Mouse (Mus musculus) heart, embryonic 10.5 days (tissue): Measurements from ENCODE around the gene Gpr153. TPM values are rescaled to one million over a fixed set of nuclear protein-coding genes. Genes with fewer than 3 reads are reported as not detected.
A peak's percentile ranks its signal among the peaks of the same experiment; 100 is the strongest.

Experiments used
- DNase-seq: peaks from one replicate; pipeline ENCODE4 v3.0.0-alpha.2; 2017; ENCODE audit warnings: low spot score
- H3K27ac ChIP-seq: fragments of 300-500 bp; sonication (generic); 2 replicates; pipeline ENCODE4 v1.5.1; 2016; ENCODE audit warnings: mild to moderate bottlenecking
- H3K27me3 ChIP-seq: fragments of 300-500 bp; sonication (generic); 2 replicates; pipeline ENCODE4 v1.6.1; 2016; ENCODE audit warnings: mild to moderate bottlenecking; ENCODE audit not compliant: poor library complexity, insufficient read depth, severe bottlenecking
- H3K36me3 ChIP-seq: fragments of 300-500 bp; sonication (generic); 2 replicates; pipeline ENCODE4 v1.6.1; 2016; ENCODE audit warnings: mild to moderate bottlenecking, moderate library complexity
- H3K4me1 ChIP-seq: fragments of 300-500 bp; sonication (generic); 2 replicates; pipeline ENCODE4 v1.6.1; 2016; ENCODE audit warnings: mild to moderate bottlenecking
- H3K4me3 ChIP-seq: fragments of 300-500 bp; sonication (generic); 2 replicates; pipeline ENCODE4 v1.5.1; 2016; ENCODE audit warnings: mild to moderate bottlenecking, moderate library complexity
- H3K9me3 ChIP-seq: fragments of 300-500 bp; sonication (generic); 2 replicates; pipeline ENCODE4 v1.6.1; 2016; ENCODE audit warnings: mild to moderate bottlenecking, moderate library complexity
- WGBS: fragments of 180-500 bp; shearing (Covaris S2); methylation state at CpG from one replicate; pipeline ENCODE4 v1.1.7; 2016; 5-methylcytosine and 5-hydroxymethylcytosine counted together
- polyA plus RNA-seq: library from polyadenylated mRNA; unstranded; fragments of >200 nt; fragmentation: Nextera tagmentation; extraction: Ambion mirVana; gene quantifications from 2 replicates; pipeline ENCODE4 v1.2.1, GENCODE M21; 2016

Gene Gpr153
- polyA plus RNA-seq, 1 experiment from 2014 or later, result 6.3 TPM

DNA sequence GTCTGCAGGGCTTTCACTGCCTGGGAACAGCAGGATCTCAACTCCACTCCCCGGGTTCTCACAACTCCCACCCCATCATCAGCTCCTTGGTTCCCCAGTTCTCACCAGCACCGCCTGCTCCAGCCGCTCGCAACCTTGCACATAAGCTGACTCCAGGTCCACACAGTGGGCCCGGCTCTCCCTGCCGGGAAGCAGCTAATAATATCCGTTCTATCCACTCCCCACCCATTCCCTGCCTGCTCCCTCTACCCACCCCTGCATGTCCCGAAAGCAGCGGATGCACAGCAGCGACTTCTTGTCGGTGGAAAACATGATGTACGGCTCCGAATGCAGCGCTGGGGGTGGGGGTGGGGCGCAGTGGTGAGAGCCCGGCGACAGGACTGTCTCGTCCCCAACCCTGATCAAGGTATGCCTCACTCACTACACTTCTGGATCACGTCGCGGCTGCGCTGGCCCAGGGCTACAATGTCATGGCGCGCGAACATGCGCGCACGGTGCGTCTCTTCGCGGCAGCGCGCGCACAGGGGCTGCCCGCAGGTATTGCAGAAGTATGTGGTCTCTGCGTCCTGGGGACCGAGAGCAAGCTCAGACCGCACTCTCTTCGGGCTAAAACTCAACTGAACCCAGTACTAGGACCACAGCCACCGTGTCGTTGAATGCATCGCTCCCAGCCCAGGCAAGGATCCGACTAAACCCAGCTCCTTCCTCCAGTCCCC, 41.6 kb downstream of the Gpr153 start:
- Histone ChIP-seq H3K9me3 (no peaks in the 10 kb centered on the region), H3K36me3 (peaks cover 10% of the 10 kb centered on the region; the same call in 1 of the 2 replicates), H3K4me3 (peak overlapping the region; percentile 59), H3K27ac (0 out of 2 replicates have a peak overlapping the region, but pooled peaks have one; percentile 44), H3K4me1 (peaks cover 57% of the 10 kb centered on the region), H3K27me3 (peaks cover 79% of the 10 kb centered on the region)
- 2% methylated on average over 43 of the region's 43 CpGs for WGBS
- no peak for DNase-seq

DNA sequence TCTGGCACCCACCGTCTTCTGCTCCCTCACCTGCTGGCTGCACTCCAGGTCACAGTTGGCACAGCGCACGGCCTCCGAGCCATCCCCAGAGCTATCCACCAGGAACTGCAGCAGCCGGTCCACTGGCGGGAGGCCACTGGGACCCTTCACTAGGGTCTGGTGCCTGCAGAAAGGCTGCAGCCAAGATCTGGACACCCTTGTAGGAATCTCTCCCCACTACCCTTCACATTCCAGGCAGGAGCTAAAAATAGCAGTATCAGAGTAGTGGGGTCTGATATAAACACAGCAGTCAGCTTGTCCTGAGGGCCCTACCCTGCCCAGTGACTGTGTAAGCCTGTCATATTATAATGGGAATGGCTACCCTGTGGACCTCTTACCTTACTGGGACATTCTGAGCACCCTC, 43.6 kb downstream of the Gpr153 start:
- H3K4me1 ChIP-seq, result peaks cover 51% of the 10 kb centered on the region
- peak overlapping the region; percentile 53 for H3K4me3 ChIP-seq
- 43% methylated on average over 6 of the region's 6 CpGs for WGBS
- no peak for DNase-seq
- peaks cover 66% of the 10 kb centered on the region for H3K27me3 ChIP-seq
- H3K36me3 ChIP-seq, result peaks cover 3% of the 10 kb centered on the region; the same call in 1 of the 2 replicates
- peak overlapping the region; percentile 84 for H3K27ac ChIP-seq
- no peaks in the 10 kb centered on the region for H3K9me3 ChIP-seq

GRCm38 (mm10) chr4:152318517-152319234, 44.6 kb downstream of the Gpr153 start, which contains the start of gene Rnf207:
Gene Rnf207 (minus strand): TSS chr4:152318993.
- WGBS, result 1% methylated on average over 26 of the region's 26 CpGs
- H3K27ac ChIP-seq, result peak within 1 kb of the TSS; percentile 84
- no peaks in the 10 kb centered on the region for H3K9me3 ChIP-seq
- H3K4me3 ChIP-seq, result peak within 1 kb of the TSS; percentile 53
- peak; percentile 85 for DNase-seq
- H3K27me3 ChIP-seq, result peaks cover 55% of the 10 kb centered on the region
- peaks cover 40% of the 10 kb centered on the region for H3K4me1 ChIP-seq
- H3K36me3 ChIP-seq, result peaks cover 3% of the 10 kb centered on the region; the same call in 1 of the 2 replicates

GRCm38 (mm10) chr4:152321464-152321863, 47.4 kb downstream of the Gpr153 start:
- WGBS, result 56% methylated on average over 5 of the region's 5 CpGs
- H3K27me3 ChIP-seq, result peaks cover 27% of the 10 kb centered on the region
- no peaks in the 10 kb centered on the region for H3K9me3 ChIP-seq
- no peak for DNase-seq
- H3K27ac ChIP-seq, result no peak overlapping the region
- peaks cover 22% of the 10 kb centered on the region for H3K4me1 ChIP-seq
- H3K36me3 ChIP-seq, result no peaks in the 10 kb centered on the region
- no peak overlapping the region for H3K4me3 ChIP-seq

GRCm38 (mm10) chr4:152324641-152325562, 50.9 kb downstream of the Gpr153 start:
- H3K27ac ChIP-seq, result peak overlapping the region; percentile 94
- H3K4me1 ChIP-seq, result peaks cover 14% of the 10 kb centered on the region
- peaks cover 7% of the 10 kb centered on the region; the same call in 1 of the 2 replicates for H3K27me3 ChIP-seq
- peak overlapping the region; percentile 95 for H3K4me3 ChIP-seq
- WGBS, result 43% methylated on average over 16 of the region's 16 CpGs
- H3K36me3 ChIP-seq, result peaks cover 28% of the 10 kb centered on the region
- H3K9me3 ChIP-seq, result no peaks in the 10 kb centered on the region
- DNase-seq, result no peak

GRCm38 (mm10) chr4:152325574-152326411, 51.8 kb downstream of the Gpr153 start, which contains the start of gene Rpl22:
Gene Rpl22 (plus strand): TSS chr4:152325742.
- peak within 1 kb of the TSS; percentile 95 for H3K4me3 ChIP-seq
- peaks cover 14% of the 10 kb centered on the region for H3K4me1 ChIP-seq
- peak within 1 kb of the TSS; percentile 94 for H3K27ac ChIP-seq
- peaks cover 7% of the 10 kb centered on the region; the same call in 1 of the 2 replicates for H3K27me3 ChIP-seq
- H3K9me3 ChIP-seq, result no peaks in the 10 kb centered on the region
- peaks cover 37% of the 10 kb centered on the region for H3K36me3 ChIP-seq
- DNase-seq, result peak; percentile 98
- WGBS, result 1% methylated on average over 65 of the region's 70 CpGs

DNA sequence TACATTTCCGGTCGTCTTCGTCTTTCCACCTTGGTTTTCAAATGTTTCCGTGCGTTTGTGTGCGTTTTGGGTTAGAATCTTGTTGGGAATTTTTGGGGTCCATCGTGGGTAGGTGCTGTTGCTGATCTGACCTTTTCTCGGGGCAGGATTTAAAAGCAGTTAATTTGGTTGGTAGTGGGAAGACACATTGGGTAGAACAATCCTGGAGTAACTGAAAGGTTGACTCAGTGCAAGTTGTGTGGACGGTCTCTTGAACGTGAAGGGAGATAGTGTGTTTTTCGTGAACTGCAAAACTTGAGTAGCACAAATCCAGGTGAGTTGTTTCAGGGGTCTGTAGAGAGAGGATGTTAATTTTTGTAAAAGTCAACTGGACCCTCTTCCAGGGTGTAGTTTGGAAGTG, 52.5 kb downstream of the Gpr153 start:
- DNase-seq, result no peak
- Histone ChIP-seq H3K4me3 (peak overlapping the region; percentile 95), H3K27me3 (peaks cover 3% of the 10 kb centered on the region; the same call in 1 of the 2 replicates), H3K4me1 (peaks cover 14% of the 10 kb centered on the region), H3K9me3 (no peaks in the 10 kb centered on the region), H3K27ac (peak overlapping the region; percentile 94), H3K36me3 (peaks cover 45% of the 10 kb centered on the region)
- 1% methylated on average over 11 of the region's 11 CpGs for WGBS

DNA sequence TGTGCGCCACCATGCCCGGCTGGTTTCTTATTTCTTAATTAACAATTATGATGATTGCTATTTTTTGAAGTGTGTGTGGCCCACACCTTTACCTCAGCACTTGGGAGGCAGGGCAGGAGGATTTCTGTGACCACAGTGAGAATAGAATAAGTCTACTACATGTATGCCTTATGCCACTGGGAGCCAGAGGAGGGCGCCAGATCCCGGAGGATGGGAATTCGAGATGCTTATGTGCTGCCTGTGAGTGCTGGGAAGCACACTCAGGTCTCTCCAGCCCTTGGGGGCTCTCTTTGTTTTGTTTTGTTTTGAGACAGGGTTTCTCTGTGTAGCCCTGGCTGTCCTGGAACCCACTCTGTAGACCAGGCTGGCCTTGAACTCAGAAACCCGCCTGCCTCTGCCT, 54.7 kb downstream of the Gpr153 start:
- H3K9me3 ChIP-seq, result no peaks in the 10 kb centered on the region
- H3K4me1 ChIP-seq, result peaks cover 14% of the 10 kb centered on the region
- H3K36me3 ChIP-seq, result peaks cover 66% of the 10 kb centered on the region
- DNase-seq, result no peak
- H3K27me3 ChIP-seq, result no peaks in the 10 kb centered on the region
- H3K4me3 ChIP-seq, result no peak overlapping the region
- H3K27ac ChIP-seq, result no peak overlapping the region
- 81% methylated on average over 6 of the region's 6 CpGs for WGBS

DNA sequence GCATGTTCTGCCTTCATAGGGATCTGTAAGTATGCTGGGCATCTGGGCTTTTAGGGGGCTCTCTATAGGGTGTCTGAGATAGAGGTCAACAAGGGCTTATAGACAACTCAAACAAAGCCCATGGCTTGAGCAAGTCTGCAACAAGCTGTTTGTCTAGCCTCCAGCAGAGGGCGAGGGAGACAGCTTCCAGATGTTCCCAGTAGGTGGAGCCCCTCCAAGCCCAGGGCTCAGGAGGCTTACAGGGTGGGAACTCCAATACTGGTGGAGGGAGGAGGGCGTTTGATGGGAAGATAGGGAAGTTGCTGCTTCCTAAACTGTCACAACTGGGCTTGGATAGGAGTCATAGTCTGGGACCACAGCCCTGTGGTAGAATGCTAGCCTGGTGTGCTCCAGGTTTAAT, 58.9 kb downstream of the Gpr153 start:
- WGBS, result 35% methylated on average over 2 of the region's 2 CpGs
- DNase-seq, result no peak
- no peaks in the 10 kb centered on the region for H3K9me3 ChIP-seq
- peaks cover 36% of the 10 kb centered on the region for H3K27me3 ChIP-seq
- no peak overlapping the region for H3K4me3 ChIP-seq
- no peak overlapping the region for H3K27ac ChIP-seq
- H3K36me3 ChIP-seq, result peaks cover 82% of the 10 kb centered on the region
- H3K4me1 ChIP-seq, result no peaks in the 10 kb centered on the region; the same call in 1 of the 2 replicates

GRCm38 (mm10) chr4:152333587-152333986, 59.6 kb downstream of the Gpr153 start:
- 92% methylated on average over 12 of the region's 12 CpGs for WGBS
- Histone ChIP-seq H3K27ac (no peak overlapping the region), H3K4me3 (no peak overlapping the region), H3K4me1 (peaks cover 6% of the 10 kb centered on the region), H3K36me3 (peaks cover 76% of the 10 kb centered on the region), H3K27me3 (peaks cover 42% of the 10 kb centered on the region), H3K9me3 (no peaks in the 10 kb centered on the region)
- no peak for DNase-seq
